8 mouse cellular contexts compared by ENCODE assay signal in genomic region chr13:77701733-77702132, GRCm38 (mm10). TPM values are rescaled to one million over a fixed set of nuclear protein-coding genes. Genes with fewer than 3 reads are reported as not detected.
DNase-seq lines count a peak whose midpoint lies in the region; ATAC-seq and TF ChIP-seq lines count a peak whose summit lies in the region.
"Not testable (repeated sequence)": the region's sequence is repeated elsewhere in the genome, so short reads cannot be mapped to it uniquely, and the experiment has no call there.

TSS of gene Fam172a (plus strand) at chr13:77702033.

- H3K27ac ChIP-seq in embryonic fibroblast, embryonic 13.5 days (ENCODE audit: insufficient read depth, low read length); heart, embryonic 12.5 days (ENCODE audit: poor library complexity, severe bottlenecking); hindbrain, embryonic 15.5 days (replicated peaks); liver, embryonic 12.5 days; midbrain, embryonic 14.5 days (replicated peaks; ENCODE audit: low read depth, low read length): not testable (repeated sequence)

- not testable (repeated sequence) for H3K9ac ChIP-seq in heart, embryonic 12.5 days; hindbrain, embryonic 15.5 days; liver, embryonic 12.5 days; midbrain, embryonic 14.5 days (replicated peaks; ENCODE audit: low read length)

- H3K36me3 ChIP-seq in heart, embryonic 12.5 days; hindbrain, embryonic 15.5 days; liver, embryonic 12.5 days; midbrain, embryonic 14.5 days (ENCODE audit: control insufficient read depth, insufficient read depth, low read length): not testable (repeated sequence)

- H3K27me3 ChIP-seq in heart, embryonic 12.5 days (replicated peaks); hindbrain, embryonic 15.5 days; liver, embryonic 12.5 days (replicated peaks); midbrain, embryonic 14.5 days (ENCODE audit: control insufficient read depth, insufficient read depth, low read length): not testable (repeated sequence)

- H3K4me1 ChIP-seq in embryonic fibroblast, embryonic 13.5 days (ENCODE audit: control insufficient read depth, insufficient read depth, low read length); heart, embryonic 12.5 days (replicated peaks); hindbrain, embryonic 15.5 days (replicated peaks); liver, embryonic 12.5 days; midbrain, embryonic 14.5 days (ENCODE audit: control insufficient read depth, insufficient read depth, low read length): not testable (repeated sequence)

- not testable (repeated sequence) for H3K4me2 ChIP-seq in heart, embryonic 12.5 days; hindbrain, embryonic 15.5 days; liver, embryonic 12.5 days; midbrain, embryonic 14.5 days (ENCODE audit: low read length)

- ATAC-seq in heart, embryonic 12.5 days (ENCODE audit: insufficient number of reproducible peaks, low FRiP score); hindbrain, embryonic 15.5 days (ENCODE audit: low FRiP score, low read depth); liver, embryonic 12.5 days; midbrain, embryonic 14.5 days (ENCODE audit: low FRiP score, low TSS enrichment): not testable (repeated sequence)

- DNase-seq in adrenal gland, postnatal 10 days; layer of hippocampus, postnatal 25 days (ENCODE audit: extremely low spot score in 1 of 2, low spot score in 1 of 2); midbrain, embryonic 14.5 days; thymus, postnatal 0 days (ENCODE audit: low spot score): not testable (repeated sequence)

- not testable (repeated sequence) for H3K4me3 ChIP-seq in embryonic fibroblast, embryonic 13.5 days (ENCODE audit: insufficient read depth, low read length); heart, embryonic 12.5 days; hindbrain, embryonic 15.5 days; liver, embryonic 12.5 days; midbrain, embryonic 14.5 days (replicated peaks; ENCODE audit: low read depth, low read length)

- H3K9me3 ChIP-seq in heart, embryonic 12.5 days (replicated peaks); hindbrain, embryonic 15.5 days; liver, embryonic 12.5 days (replicated peaks); midbrain, embryonic 14.5 days (ENCODE audit: control insufficient read depth, low read length): not testable (repeated sequence)

- not testable (repeated sequence) for TF ChIP-seq POLR2A in embryonic fibroblast, embryonic 13.5 days (IDR thresholded peaks at IDR 0.05; ENCODE audit: low read depth, low read length)

- no CpG with 5 or more reads among the region's 6 CpGs for WGBS in heart, embryonic 12.5 days
- no CpG with 5 or more reads among the region's 6 CpGs for WGBS in hindbrain, embryonic 15.5 days
- WGBS in liver, embryonic 12.5 days (ENCODE audit: insufficient replicate concordance): 80% methylated on average over 1 of the region's 6 CpGs
- no CpG with 5 or more reads among the region's 6 CpGs for WGBS in midbrain, embryonic 14.5 days

- TF ChIP-seq CTCF in embryonic fibroblast, embryonic 13.5 days (IDR thresholded peaks at IDR 0.05; ENCODE audit: borderline replicate concordance, insufficient read depth, low read length): not testable (repeated sequence)

RNA-seq across cellular contexts. Expression of gene Fam172a, which starts in this region (rescaled TPM):
- 10 to 100 TPM; 22.9 to 28.1 TPM for total RNA-seq in adrenal gland, postnatal 10 days (2021)
- polyA plus RNA-seq in embryonic fibroblast, embryonic 13.5 days (2011; ENCODE audit: insufficient read length, low read depth, missing spikeins): 31.2 and 38.4 TPM in 2 replicates
- 22.5 and 25.1 TPM in 2 replicates for polyA plus RNA-seq in heart, embryonic 12.5 days (2016; fragmentation: Nextera tagmentation; extraction: Ambion mirVana)
- 38.2 and 42.1 TPM in 2 replicates for polyA plus RNA-seq in hindbrain, embryonic 15.5 days (2015; fragmentation: Nextera tagmentation; extraction: Ambion mirVana)
- 10 to 100 TPM; 34.5 to 37.3 TPM for total RNA-seq in layer of hippocampus, postnatal 25 days (2021)
- 15.6 and 16.7 TPM in 2 replicates for polyA plus RNA-seq in liver, embryonic 12.5 days (2016; fragmentation: Nextera tagmentation; extraction: Ambion mirVana)
- 44.5 and 48.2 TPM in 2 replicates for polyA plus RNA-seq in midbrain, embryonic 14.5 days (2014; fragmentation: Nextera tagmentation; extraction: Ambion mirVana)
- polyA plus RNA-seq in thymus, postnatal 0 days (2015; fragmentation: Nextera tagmentation; extraction: Ambion mirVana): 49.8 and 50.6 TPM in 2 replicates
